Mouse (Mus musculus): ENCODE measurements around the gene Nol10. TPM values are rescaled to one million over a fixed set of nuclear protein-coding genes. Genes with fewer than 3 reads are reported as not detected.

Gene Nol10
- total RNA-seq, 2 experiments from 2014 or later = 8.0 to 9.8 TPM

DNA sequence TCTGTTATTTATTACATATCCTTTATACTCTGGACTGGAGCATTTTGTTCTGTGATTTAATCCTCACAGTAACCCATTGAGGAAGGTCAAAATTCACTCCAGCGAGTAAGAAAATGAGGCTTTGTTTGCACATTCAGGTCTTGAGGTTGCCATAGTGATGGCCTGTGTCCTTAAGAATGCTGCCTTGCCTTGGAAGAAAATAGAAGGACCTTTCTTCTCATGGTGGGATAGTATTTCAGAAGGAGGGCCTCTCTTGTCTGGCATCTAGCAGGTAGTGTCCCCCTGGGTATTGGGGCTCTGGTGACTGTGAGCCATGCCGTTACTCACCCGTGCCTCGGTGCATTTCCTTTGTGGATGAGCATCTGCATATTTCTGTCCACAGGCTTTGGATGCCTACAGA, 12.4 kb downstream of the Nol10 start:
- DNase-seq (ENCODE audit: low spot score) = no peak

- no peak for DNase-seq (ENCODE audit: low spot score)
Observed at GRCm38 (mm10) chr12:17362316-17362715, 14.1 kb downstream of the Nol10 start.

DNA sequence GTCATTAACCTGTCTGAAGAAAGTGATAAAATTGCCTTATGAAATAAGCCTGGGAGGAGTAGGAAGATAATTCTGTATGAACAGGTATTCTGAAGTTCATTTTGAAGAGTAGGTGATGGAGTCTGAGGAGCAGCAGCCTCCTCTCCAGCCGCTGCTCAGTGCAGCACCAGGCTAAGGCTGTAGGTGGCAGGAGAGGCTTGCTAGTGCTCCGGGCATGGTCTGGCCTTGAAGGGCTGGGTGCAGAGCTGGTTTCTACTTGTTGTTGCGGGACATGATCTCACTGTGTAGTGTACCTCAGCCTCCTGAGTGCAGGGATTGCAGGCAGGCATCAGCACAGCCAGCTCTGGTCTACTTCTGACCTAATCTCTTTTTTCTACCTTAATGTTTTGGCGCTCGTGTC, 18.7 kb downstream of the Nol10 start:
- DNase-seq (ENCODE audit: low spot score) = peak; percentile 45

DNA sequence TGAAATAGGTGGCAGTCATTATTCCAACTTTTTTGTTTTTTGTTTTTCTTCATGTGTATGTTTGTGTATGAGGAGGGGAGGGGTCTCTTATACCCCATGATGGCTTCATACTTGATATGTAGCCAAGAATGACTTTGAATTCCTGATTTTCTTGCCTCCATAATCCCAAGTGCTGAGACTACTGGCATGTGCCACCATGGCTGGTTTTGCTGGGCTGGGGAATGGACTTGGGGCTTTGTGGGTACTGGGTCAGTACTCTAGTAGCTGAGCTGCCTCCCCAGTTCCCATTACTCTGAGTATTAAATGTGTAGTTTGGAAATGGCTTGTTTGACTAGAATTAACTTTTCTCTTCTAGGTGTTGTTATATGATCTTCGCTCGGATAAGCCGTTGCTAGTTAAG, 20.9 kb downstream of the Nol10 start:
- DNase-seq (ENCODE audit: low spot score) = no peak

- DNase-seq (ENCODE audit: low spot score) = peak; percentile 14
Observed at GRCm38 (mm10) chr12:17369551-17370325, 21.5 kb downstream of the Nol10 start.

DNA sequence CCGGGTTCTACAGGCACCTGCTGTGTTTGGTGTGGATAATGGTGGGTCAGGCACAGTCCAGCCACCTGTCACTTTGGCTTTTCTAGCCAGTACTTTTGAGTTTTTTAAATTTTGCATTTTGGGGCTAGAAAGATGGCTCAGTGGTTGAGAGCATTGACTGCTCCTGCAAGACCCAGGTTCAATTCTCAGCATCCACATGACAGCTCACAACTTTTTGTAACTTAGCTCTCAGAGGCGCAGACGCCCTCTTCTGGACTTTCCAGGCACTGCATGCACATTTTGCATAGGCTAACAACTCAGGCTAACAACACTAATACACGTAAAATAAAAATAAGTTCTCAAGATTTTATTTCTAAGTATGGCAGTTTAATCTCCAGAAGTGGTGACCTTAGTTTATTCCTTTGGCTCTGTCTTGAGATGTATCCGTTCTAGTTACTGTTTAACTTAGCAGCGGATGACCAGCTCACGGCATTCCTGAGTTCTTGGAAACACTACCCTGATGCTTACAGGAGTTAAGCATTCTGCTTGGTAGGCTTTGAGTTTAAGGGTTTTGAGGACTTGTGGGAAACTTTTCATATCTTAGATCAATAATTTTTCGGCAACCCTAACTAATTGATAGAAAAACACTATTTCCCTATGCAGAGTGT, 23.5 kb downstream of the Nol10 start:
- DNase-seq (ENCODE audit: low spot score) = no peak

GRCm38 (mm10) chr12:17372696-17373095, 24.4 kb downstream of the Nol10 start:
- no peak for DNase-seq (ENCODE audit: low spot score)

DNA sequence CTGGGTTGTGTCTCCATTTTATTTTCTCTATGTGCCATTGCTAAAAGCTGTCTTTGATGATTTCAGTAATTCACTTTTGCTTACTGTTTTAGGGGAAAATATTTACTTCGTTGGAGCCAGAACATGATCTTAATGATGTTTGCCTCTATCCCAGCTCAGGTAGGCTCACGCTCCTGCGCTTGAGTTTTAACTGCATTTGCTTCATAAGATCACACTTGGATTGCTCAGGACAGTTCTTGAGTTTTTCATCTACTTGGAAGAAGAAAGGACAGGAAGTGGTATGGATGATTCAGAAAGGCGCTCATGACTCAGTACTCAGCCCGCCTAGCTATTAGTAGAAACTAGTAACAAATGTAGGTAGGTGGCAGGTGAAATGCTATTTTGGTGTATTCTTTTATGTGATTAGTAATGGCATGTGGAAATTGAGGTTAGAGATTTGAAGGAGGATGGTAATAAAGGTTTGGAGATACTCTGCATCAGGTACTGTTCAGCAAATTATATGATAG, 25.3 kb downstream of the Nol10 start:
- DNase-seq (ENCODE audit: low spot score) = no peak

DNA sequence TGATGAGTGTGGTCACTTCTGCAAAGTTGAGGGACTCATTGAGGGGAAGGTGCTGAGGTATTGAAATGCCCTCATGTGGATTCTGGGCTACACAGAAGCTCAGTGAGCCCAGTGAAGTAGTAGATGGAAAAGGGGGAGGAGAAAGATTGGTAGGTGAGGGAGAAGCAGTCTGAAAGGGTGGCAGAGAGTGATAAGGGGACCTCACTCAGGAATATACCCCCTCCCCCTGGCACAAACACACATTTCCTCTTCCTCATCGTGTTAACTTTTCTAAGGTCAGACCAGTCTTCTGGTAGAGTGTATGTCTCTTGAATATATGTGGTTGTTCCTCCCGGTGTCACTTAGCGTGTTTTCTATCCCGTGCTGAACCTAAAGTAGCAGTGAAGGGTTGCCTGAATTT, 27.0 kb downstream of the Nol10 start:
- DNase-seq (ENCODE audit: low spot score) = no peak

- DNase-seq (ENCODE audit: low spot score) = no peak
Observed at GRCm38 (mm10) chr12:17376521-17376920, 28.3 kb downstream of the Nol10 start.

GRCm38 (mm10) chr12:17380991-17381390, 32.7 kb downstream of the Nol10 start:
- DNase-seq (ENCODE audit: low spot score) = no peak

DNA sequence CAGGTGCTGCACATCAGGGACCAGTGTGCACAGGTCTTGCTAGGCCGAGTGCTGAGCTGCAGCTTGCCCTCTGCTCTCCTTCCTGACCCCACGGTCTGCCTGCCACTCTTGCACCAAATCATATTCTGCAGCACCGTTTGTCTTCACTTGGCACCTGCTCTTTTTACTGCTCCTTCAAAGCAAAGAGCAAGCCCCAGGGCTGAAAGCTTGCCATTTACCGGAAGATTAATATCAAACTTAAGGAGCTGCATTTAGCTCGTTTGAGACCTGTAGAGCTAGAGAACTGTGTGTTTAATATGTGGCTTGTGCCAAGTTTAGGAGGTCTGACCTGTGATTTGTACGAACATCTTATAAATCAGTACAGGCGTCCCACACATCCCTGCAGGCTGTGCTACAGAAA, 34.5 kb downstream of the Nol10 start:
- DNase-seq (ENCODE audit: low spot score) = no peak

DNA sequence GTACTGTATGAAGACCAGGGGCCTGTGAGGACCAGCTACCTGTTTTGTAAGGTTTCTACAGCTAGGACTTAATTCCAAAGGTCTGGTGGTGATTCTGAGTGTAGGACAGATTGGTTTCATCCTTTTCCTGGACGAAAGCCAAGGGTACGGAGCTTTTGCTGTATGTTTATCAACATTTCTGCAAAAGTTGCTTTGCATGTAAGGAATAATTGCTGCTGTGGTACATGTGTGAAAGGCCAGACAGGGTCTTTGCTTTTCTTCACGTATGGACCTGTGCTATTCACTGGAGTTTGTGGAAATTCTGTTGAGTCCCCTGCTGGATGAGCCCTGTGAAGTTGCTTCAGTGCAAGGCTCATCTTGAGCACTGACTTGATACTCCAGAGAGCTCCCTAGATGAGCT, 38.6 kb downstream of the Nol10 start:
- DNase-seq (ENCODE audit: low spot score) = no peak

DNA sequence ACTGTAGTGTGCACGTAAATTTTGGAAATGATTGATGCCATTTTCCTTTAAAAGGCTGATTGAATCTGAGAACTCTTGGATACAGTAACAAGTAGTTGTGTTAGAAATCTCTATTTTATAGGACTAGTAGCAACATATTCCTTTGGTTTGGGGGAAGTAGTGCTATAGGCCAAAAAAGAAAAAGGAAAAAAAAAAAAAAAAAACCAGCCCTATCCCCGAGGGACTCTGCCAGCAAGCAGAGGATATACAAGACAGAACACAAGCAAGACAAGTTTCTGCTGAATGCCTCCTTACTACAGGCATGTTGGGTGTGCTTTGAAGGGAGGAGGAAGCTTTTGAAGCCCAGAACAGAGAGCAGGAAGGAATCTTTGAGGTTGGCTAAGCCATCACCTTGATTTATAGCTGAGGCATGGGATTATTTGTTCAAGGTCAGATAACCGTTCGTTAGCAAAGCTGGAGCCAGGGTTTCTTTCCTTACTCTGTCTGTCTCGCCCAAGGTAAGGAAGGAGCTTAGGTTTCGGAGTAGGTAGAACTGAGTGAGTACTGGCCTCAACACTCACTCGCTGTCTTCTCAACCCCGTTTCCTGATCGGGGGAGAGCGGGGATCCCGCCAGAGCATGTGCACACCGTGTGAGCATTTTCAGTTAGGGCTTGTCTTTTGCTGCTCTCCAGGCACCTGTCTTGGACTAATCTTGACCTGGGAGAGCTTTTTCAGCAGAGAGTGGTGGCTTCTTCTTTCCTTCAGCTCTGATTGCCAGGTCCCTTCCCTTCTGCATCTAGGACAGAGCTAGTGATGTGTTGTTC, 39.3 kb downstream of the Nol10 start:
- DNase-seq (ENCODE audit: low spot score) = no peak

DNA sequence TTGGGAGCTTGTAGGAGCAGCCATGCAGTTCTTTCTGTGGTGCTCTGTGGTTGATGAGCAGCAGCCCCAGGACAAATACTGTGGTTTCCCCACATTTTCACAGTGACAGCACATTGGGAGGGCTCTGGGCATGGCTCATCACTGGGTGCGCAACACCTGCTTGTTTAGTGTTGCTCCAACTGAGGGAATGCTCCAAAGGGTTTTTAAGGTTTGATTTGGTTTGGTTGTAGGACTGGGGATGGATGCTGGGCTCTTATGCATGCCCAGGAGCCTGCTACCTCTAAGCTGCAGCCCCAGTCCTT, 39.8 kb downstream of the Nol10 start:
- no peak for DNase-seq (ENCODE audit: low spot score)

- DNase-seq (ENCODE audit: low spot score) = no peak
Observed at GRCm38 (mm10) chr12:17390036-17390435, 41.8 kb downstream of the Nol10 start.

- DNase-seq (ENCODE audit: low spot score) = no peak
Observed at GRCm38 (mm10) chr12:17390510-17390909, 42.3 kb downstream of the Nol10 start.

DNA sequence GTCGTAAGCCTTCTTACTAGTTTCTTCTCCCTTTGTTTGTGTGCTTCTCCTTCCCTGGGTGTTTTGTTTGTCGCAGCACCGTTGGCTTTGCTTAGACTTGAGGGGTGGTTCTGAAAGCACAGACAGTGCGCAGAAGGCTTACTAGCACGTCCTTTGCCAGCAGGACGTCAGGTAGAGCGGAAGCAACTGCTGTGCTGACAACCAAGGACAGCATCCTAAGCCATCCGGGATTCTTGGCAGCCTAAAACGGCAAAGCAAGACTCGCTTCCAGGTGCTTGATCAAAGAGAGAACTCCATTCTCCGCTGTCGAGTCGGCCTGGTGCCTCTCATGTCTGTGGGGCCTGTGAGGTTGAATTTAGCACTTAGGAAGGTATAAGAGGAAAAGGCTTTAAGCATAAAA, 44.9 kb downstream of the Nol10 start:
- DNase-seq (ENCODE audit: low spot score) = no peak

GRCm38 (mm10) chr12:17397150-17397549, 48.9 kb downstream of the Nol10 start:
- no peak for DNase-seq (ENCODE audit: low spot score)

DNA sequence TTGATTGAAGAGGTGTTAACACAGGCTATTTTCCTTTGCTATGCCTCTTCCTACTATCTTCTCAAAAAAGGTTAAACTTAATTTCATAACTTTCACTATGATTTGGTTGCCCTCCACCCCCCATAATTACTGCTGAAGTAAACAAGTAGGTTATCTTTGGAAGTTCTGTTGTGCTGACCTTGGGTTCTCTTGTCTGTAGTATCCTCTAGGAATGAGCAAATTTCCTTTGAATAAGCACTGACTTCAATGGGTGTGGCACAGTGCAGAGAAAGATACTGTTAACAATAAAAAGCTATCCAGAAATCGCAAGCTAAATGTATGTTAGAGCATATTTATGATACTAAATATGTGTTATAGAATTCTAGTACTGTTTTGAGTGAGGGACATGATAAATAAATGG, 53.2 kb downstream of the Nol10 start:
- DNase-seq (ENCODE audit: low spot score) = no peak

- no peak for DNase-seq (ENCODE audit: low spot score)
Observed at GRCm38 (mm10) chr12:17402116-17402515, 53.9 kb downstream of the Nol10 start.

GRCm38 (mm10) chr12:17403998-17404397, 55.7 kb downstream of the Nol10 start:
- DNase-seq (ENCODE audit: low spot score) = no peak

All from gastrocnemius, adult 18-20 months (tissue).